Mouse (Mus musculus) regulatory T cell (primary cell): ENCODE results near the gene Cartpt.
"Not testable (repeated sequence)": the region's sequence is repeated elsewhere in the genome, so short reads cannot be mapped to it uniquely, and the experiment has no call there.

ENCODE experiments used
- in situ Hi-C: fragments of 300-600 bp; cut with MboI, MseI; formaldehyde crosslinking; loops from one replicate; pipeline ENCODE4 v1.15.1; 2025; ENCODE audit warnings: high pct_unique_total_duplicates

Gene Cartpt

GRCm38 (mm10) chr13:99900965-99901364, at the start of gene Cartpt:
Gene Cartpt (minus strand): TSS chr13:99901091.
- in situ Hi-C loops: no loop called here

- in situ Hi-C loops: no loop called here
Observed at GRCm38 (mm10) chr13:99947417-99947816, 46.5 kb upstream of the Cartpt start.

GRCm38 (mm10) chr13:99943525-99943924, 42.6 kb upstream of the Cartpt start:
- in situ Hi-C loops: no loop called here

- in situ Hi-C loops: no loop called here
Observed at GRCm38 (mm10) chr13:99940601-99941000, 39.7 kb upstream of the Cartpt start.

- in situ Hi-C loops: loop anchor here (10.0 kb wide), 1 partner anchor 1276 kb away; no protein-coding TSS in a partner anchor
Observed at GRCm38 (mm10) chr13:99939320-99939671, 38.4 kb upstream of the Cartpt start.

GRCm38 (mm10) chr13:99938606-99939319, 37.9 kb upstream of the Cartpt start:
- in situ Hi-C loops: loop anchor here (10.0 kb wide), 1 partner anchor 1276 kb away; no protein-coding TSS in a partner anchor

- in situ Hi-C loops: loop anchor here (10.0 kb wide), 1 partner anchor 1277 kb away; no protein-coding TSS in a partner anchor
Observed at GRCm38 (mm10) chr13:99937741-99938140, 36.9 kb upstream of the Cartpt start.

- in situ Hi-C loops: loop anchor here (10.0 kb wide), 1 partner anchor 1282 kb away; no protein-coding TSS in a partner anchor
Observed at GRCm38 (mm10) chr13:99932406-99932805, 31.5 kb upstream of the Cartpt start.

GRCm38 (mm10) chr13:99931502-99931901, 30.6 kb upstream of the Cartpt start:
- in situ Hi-C loops: loop anchor here (10.0 kb wide), 1 partner anchor 1283 kb away; no protein-coding TSS in a partner anchor

- in situ Hi-C loops: no loop called here
Observed at GRCm38 (mm10) chr13:99926249-99926648, 25.4 kb upstream of the Cartpt start.

- in situ Hi-C loops: no loop called here
Observed at GRCm38 (mm10) chr13:99915632-99916031, 14.7 kb upstream of the Cartpt start.

GRCm38 (mm10) chr13:99900557-99900892, 366 bp downstream of the Cartpt start:
- in situ Hi-C loops: no loop called here

GRCm38 (mm10) chr13:99899670-99900556, 978 bp downstream of the Cartpt start:
- in situ Hi-C loops: no loop called here

GRCm38 (mm10) chr13:99898816-99899215, 2.1 kb downstream of the Cartpt start:
- in situ Hi-C loops: no loop called here

GRCm38 (mm10) chr13:99885636-99886035, 15.3 kb downstream of the Cartpt start:
- in situ Hi-C loops: no loop called here

GRCm38 (mm10) chr13:99881774-99882173, 19.1 kb downstream of the Cartpt start:
- in situ Hi-C loops: not testable (repeated sequence)

GRCm38 (mm10) chr13:99879696-99880095, 21.2 kb downstream of the Cartpt start:
- in situ Hi-C loops: no loop called here

GRCm38 (mm10) chr13:99872059-99872458, 28.8 kb downstream of the Cartpt start:
- in situ Hi-C loops: no loop called here

GRCm38 (mm10) chr13:99868438-99868837, 32.5 kb downstream of the Cartpt start:
- in situ Hi-C loops: no loop called here

GRCm38 (mm10) chr13:99864331-99864730, 36.6 kb downstream of the Cartpt start:
- in situ Hi-C loops: no loop called here

- in situ Hi-C loops: no loop called here
Observed at GRCm38 (mm10) chr13:99860670-99861069, 40.2 kb downstream of the Cartpt start.

- in situ Hi-C loops: no loop called here
Observed at GRCm38 (mm10) chr13:99859082-99859481, 41.8 kb downstream of the Cartpt start.

- in situ Hi-C loops: no loop called here
Observed at GRCm38 (mm10) chr13:99857879-99858278, 43.0 kb downstream of the Cartpt start.
